Mouse (Mus musculus) cerebellum, postnatal 4 days (tissue): ENCODE results near the gene Psmd8.
A peak's percentile ranks its signal among the peaks of the same experiment; 100 is the strongest.
"Not testable (repeated sequence)": the region's sequence is repeated elsewhere in the genome, so short reads cannot be mapped to it uniquely, and the experiment has no call there.

Experiments
- DNase-seq, 2 experiments: peaks; one replicate each; pipeline ENCODE4 v3.0.0; 2022; ENCODE audit warnings: low spot score in 2 of 2, mixed read lengths in 1 of 2

Psmd8 gene

DNA sequence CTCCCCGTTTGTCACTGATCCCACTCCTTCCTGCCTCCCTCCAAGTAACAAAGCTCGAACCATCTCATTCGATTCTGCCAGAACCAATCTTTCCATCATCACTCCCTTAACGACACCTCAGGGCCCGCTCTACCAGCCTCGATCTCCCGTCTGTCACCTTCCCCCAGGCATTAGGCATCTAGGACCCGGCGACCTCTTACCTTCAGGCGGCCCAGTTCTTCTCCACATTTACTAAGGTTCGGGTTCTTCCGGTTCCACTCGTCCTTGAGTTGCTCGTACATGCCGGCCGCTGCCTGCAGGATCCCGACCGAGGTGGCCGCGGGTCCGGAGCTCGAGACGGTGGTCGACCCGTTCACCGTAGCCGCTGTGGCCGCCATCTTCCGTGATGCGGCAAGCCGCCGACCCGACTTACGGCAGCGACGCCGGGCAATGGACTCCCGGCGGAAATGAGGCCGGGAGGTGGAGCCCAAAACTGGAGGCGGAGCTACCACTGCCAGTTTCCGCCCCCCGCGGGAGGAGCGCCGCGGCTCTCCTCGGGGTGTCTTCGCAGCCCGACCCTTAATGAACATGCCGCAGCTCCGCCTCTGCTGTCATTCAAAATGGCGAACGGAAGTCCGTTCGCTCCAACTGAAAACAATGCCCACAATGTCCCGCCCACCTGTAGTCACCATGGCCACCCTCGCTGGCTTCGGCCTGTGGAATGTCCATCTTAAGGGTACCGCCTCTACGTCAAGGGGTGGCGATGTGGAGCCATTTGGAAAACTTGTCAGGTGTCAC is at the start of gene Psmd8:
Gene Psmd8 (minus strand): TSS at position 625 of the 777 bp plus-strand sequence.
- DNase-seq: peak; percentile 84 to 95

DNA sequence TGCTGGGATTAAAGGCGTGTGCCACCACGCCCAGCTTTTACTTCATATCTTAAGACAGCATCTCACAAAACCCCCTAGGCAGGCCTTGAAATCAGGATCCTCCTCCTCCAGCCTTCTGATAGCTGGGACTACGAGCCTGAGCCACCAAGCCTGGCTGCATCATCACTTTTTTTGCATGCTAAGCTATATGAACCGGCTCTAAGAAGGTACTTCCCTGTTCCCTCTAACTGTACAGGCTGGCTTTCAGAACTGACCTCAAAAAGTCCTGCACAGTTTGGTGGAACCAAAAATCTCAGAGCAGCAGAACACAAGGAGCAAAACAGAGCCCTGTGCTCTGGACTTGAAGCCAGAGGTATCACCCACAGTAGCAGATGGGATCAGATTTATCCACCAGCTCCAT is 47.7 kb upstream of the Psmd8 start:
- DNase-seq: no peak

DNA sequence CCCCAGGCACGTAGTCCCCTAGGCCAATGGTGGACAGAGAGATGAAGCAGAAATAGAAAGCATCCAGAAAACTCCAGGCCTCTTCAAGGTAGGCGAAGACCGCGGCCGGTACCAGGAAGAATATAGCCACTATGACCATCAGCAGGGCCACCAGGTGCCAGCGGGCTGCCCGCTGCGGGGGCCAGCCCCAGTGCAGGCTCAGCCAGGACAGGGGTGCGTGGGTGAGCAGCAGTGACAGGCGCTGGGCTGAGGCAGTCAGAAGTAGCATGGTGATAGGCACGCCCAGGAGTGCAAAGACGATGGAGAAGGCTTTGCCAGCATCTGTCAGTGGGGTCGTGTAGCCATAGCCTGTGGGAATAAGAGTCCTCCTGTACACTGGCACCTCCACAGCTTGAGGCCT is 45.0 kb upstream of the Psmd8 start:
- DNase-seq: no peak

DNA sequence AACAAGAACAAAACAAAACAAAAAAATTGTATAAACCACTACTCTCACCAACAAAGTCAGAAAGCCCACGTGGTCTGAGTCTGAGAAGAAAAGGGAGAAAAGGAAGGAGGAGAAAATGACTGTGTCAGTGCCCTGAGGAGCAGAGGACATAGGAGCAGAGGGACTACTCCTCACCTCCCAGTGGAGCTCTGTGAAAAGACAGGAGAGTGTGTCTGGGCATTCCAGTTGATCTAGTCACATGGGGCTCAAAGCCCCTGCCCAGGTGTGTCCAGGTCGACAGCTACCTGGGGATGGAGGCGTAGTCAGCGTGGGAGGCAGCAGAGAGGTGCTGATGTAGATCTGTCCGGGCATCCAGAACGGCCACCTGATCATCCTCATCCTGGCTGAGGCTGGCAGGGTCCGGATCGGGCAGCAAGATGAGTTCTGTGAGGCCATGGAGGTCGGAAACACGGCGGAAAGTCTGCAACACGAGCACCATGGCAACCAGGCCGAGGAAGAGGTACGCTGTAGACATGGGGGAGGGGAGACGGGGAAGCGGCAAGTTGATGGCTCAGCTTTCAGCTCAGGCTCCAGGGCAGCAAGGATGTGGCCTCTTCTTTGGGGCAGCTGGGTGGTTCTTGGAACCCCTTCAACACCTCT is 44.4 kb upstream of the Psmd8 start:
- no peak for DNase-seq

DNA sequence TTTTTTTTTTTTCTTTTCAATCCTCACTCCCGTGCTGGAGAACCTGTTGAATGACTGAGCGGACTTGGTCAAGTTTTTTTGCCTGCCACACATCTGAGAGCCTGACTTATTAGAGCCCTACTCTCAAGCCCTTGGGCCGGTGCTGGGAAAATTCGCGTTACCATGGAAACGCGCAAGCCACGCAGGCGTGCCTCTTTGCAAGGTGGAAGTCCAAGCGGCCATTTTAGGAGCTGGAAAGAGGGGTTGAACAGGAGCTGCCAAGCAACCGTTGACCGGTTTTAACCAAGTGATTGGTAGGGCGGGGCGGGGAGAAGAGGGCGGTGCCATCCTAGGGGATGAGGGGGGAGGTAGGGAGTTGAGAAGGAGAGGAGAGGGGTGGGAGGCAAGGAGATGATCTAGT is 34.3 kb upstream of the Psmd8 start:
- peak in 1 of 2 experiments; percentile 5 for DNase-seq

DNA sequence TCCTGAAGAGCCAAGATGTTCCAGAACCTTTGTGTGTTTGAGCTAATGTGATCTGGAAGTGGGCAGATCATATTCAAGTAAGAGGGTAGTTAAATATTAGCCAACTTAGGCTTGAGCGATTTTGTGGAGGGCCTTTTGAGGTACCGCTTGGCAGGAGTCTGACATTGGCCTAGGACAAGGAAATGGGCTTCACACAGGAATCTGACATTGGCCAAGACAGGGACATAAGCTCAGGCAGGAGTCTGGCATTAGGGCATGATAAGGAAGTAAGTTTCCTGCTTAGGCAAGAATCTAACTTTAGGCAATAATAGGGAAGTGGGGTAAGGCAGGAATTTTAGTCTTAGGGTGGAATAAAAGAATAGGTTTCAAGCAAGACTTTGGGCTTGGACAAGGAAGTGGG is 33.7 kb upstream of the Psmd8 start:
- no peak for DNase-seq

DNA sequence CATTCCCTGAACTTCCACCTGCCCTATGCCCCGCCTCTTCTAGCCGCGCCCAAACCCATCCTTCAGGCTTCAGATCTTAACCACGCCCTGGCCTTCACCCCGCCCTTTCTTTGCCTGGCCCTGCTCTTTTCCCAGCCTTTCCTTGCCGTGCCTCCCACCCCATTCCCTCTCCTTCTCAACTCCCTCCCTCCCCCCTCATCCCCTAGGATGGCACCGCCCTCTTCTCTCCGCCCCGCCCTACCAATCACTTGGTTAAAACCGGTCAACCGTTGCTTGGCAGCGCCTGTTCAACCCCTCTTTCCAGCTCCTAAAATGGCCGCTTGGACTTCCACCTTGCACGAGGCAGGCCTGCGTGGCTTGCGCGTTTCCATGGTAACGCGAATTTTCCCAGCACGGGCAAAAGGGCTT is 33.2 kb upstream of the Psmd8 start, which contains the start of gene Catsperg1:
Gene Catsperg1 (minus strand): TSS at position 361 of the 408 bp plus-strand sequence.
- DNase-seq: peak in 1 of 2 experiments; percentile 51

DNA sequence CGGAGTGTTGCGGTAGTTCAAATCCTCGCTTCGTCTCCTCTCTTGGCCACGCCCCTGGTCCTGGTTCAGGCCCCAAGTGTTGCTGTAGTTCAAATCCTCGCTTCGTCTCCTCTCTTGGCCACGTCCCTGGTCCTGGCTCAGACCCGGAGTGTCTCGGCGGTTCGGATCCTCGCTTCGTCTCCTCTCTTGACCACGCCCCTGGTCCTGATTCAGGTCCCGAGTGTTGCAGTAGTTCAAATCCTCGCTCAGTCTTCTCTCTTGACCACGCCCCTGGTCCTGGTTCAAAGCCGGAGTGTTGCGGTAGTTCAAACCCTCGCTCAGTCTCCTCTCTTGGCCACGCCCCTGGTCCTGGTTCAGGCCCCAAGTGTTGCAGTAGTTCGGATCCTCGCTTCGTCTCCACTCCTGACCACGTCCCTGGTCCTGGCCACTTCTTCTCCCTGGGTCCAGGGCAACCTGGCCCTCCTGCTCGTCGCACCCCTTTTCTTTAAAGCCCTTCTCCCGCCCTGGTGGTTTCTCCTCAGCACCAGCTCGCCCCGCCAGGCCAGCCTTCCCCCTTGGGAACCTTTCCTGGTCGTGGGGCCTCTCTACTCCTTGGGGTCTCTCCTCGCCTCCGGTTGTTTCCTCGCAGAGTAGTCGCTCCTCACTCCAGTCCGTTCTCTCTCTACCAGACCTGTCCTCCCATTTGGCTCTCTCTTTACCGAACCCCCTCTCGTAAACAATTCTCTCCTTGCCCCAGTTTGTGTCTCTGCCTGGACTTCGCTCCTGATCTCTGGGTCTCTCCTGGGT is 32.5 kb upstream of the Psmd8 start:
- not testable (repeated sequence) for DNase-seq

DNA sequence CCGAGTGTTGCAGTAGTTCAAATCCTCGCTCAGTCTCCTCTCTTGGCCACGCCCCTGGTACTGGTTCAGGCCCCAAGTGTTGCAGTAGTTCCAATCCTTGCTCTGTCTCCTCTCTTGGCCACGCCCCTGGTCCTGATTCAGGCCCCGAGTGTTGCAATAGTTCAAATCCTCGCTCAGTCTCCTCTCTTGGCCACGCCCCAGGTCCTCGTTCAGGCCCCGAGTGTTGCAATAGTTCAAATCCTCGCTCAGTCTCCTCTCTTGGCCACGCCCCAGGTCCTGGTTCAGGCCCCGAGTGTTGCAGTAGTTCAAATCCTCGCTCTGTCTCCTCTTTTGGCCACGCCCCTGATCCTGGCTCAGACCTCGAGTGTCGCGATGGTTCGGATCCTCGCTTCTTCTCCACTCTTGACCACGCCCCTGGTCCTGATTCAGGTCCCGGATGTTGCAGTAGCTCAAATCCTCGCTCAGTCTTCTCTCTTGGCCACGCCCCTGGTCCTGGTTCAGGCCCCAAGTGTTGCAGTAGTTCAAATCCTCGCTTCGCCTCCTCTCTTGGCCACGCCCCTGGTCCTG is 31.8 kb upstream of the Psmd8 start:
- DNase-seq: peak in 1 of 2 experiments; percentile 4

DNA sequence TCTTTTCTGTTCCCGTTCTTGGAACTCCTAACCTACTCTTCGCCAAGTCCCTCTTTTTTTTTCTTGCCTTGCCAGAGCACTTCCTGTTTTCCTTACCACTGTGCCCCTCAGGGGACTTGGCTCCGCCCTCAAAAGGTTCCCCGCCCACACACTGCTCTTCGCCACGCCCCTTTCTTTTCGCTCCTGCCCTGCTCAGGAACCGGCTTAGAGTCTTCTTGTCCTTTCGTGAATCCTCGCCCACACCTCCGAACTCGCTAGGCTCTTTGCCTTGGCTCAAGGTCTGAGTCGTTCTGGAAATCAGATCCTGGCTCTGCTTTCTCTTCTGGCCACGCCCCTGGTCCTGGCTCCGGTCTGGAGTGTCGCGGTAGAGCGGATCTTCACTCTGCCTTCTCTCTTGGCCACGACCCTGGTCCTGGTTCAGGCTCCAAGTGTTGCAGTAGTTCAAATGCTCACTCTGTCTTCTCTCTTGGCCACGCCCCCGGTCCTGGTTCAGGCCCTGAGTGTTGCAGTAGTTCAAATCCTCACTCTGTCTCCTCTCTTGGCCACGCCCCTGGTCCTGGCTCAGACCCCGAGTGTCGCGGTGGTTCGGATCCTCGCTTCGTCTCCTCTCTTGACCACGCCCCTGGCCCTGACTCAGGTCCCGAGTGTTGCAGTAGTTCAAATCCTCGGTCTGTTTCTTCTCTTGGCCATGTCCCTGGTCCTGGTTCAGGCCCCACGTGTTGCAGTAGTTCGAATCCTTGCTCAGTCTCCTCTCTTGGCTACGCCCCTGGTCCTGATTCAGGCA is 31.1 kb upstream of the Psmd8 start:
- peak in 1 of 2 experiments; percentile 49 for DNase-seq

DNA sequence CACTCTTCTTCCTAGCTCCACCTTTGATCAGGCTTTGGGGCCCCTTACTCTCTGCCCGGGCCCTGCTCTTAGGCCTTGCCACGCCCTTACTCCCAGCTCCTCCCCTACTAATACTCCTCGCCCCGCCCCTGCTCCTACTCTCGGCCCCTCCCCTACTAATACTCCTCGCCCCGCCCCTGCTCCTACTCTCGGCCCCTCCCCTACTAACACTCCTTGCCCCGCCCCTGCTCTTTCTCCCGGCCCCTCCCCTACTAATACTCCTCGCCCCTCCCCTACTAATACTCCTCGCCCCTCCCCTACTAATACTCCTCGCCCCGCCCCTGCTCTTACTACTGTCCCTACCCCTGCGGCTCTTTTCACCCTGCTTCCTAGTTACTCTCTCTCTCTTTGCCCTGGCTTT is 30.5 kb upstream of the Psmd8 start:
- not testable (repeated sequence) for DNase-seq

DNA sequence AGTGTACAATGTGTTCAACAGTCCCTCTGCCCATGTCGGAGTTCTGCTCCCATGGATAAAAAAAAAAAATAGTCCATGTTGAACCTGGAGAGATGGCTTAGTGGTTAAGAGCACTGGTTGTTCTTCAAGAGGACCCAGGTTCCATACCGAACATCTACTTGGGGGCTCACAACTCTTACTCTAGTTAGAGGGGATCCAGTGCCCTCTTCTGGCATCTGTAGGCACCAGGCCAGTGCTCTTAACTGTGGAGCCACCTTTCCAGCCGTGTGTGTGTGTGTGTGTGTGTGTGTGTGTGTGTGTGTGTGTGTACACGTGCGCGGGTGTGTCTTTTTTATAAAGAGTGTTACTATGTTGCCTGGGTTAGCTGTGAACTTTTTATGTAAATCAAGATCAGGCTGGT is 22.1 kb upstream of the Psmd8 start:
- no peak for DNase-seq

DNA sequence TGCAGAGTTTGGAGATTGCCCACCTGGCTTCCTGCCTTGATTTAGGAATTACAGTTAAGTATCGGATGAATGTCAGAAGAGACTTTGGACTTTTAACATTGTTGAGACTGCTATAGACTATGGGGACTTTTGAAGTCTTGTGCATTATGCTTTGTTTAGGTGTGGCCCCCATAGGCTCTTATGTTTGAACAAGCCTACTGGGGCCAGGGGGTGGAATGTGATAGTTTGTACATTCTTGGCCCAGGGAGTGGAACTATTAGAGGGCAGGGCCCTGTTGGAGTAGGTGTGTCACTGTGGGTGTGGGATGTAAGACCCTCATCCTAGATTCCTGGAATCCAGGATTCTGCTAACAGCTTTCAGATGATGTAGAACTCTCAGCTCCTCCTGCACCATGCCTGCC is 13.7 kb upstream of the Psmd8 start:
- DNase-seq: not testable (repeated sequence)

DNA sequence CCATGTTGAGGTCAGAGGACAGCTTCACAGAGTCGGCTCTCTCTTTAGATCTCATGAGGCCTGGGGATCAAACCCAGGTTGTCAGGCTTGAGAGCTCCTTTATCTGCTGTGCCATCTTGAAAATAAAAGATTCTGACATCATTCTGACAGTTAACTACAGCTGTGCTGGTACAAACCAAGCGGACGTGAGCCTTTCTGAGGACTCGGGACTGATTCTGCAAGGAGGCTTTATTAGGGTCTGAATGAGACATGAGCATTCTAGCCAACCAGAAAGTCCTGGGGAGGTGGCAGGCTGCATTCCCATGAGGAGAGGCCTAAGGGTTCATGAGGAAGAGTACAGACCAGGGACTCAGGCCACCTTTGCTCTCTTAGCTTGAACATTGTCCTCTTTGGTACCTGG is 822 bp upstream of the Psmd8 start:
- DNase-seq: not testable (repeated sequence)

DNA sequence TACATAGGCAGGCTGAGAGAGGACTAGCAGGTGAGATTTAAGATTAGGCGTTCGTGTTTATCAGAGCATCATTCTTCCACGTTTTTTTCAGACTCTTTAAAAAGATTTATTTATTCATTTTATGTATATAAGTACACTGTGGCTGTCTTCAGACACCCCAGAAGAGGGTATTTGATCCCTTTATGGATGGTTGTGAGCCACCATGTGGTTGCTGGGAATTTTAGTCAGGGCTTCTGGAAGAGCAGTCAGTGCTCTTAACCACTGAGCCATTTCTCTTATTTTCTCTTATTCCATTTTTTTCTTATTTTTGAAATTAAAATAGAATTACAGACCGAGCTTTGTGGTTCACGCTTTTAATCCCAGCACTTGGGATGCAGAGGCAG is 344 bp upstream of the Psmd8 start:
- no peak for DNase-seq

DNA sequence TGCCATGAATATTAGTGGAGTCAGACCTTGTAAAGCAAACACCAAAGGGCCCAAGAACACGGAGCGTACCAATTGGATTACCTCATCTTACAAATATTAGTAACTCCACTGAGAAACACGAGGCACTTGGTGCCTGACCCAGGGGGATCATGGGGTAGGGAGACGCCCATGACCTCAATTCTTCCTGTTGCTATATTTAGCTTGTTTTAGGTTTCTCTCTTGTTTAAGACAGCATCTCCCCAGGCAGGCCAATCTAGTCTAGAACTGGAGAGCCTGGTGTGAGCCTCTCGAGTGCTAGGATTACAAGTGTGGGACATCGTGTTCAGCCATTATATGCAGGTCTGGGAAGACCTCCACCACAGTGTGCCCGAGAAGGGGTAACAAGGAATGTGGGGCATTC is 1.2 kb downstream of the Psmd8 start:
- DNase-seq: no peak

DNA sequence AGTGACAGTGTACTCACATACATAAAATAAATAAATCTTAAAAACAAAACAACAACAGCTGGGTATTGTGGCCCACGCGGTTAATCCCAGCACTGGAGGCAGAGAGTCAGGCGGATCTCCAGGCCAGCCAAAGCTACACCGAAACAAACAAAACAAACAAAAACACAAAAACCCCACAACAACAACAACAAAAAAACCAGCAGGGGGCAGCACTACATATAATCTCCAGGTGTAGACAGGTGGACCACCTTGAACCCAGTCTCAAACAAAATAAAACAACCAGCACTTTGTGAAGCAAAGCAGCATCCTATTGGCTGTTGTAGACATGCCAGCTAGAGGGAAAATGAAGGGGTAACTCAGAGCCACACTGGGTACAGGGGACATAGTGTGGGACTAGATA is 2.4 kb downstream of the Psmd8 start:
- no peak for DNase-seq

DNA sequence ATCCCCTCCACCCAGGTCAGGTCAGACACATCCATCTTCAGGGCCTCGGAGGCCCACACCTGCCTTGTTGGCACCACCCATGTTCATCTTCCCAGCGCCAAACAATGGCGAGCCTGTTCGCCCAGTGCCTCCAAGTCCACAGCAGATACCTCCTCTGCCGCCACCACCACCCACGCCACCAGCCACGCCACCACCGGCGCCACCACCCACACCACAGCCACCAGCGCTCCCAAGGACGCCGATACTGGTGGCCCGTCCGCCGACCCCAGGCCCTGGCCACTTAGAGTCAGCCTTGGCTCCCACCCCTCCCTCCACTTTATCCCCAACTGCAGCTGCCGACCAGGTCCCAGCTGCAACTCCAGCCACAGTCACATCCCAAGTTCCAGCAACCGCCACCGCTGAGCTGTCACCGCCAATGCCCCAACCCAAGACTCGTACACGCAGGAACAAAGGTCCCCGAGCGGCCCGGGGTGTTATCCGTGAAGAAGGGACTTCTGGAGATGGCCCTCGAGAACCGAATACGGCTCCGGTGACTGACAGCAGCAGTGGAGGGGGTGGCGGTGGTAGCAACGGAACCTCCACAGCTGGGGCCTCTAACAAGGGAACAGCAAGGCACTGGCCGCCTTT is 8.0 kb downstream of the Psmd8 start:
- DNase-seq: no peak

DNA sequence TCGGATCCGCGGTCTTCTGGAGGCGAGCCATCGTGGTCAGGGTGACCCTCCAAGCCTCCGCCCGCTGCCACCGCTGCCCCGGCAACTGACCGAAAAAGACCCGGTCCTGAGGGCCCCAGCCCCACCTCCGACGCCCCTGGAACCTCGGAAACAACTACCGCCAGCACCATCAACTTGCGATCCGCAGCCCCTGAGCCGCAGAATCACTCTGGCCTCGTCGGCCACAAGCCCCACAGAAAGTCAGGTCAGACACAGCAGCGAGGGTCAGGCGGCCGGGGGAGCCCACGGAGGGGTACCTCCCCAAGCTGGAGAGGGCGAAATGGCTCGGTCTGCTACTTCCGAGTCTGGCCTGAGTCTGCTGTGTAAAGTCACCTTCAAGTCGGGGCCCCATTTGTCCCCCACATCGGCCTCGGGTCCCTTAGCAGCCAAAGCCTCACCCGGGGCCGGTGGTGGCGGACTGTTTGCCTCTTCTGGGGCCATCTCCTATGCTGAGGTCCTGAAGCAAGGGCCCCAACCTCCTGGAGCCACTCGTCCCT is 8.9 kb downstream of the Psmd8 start:
- DNase-seq: no peak

DNA sequence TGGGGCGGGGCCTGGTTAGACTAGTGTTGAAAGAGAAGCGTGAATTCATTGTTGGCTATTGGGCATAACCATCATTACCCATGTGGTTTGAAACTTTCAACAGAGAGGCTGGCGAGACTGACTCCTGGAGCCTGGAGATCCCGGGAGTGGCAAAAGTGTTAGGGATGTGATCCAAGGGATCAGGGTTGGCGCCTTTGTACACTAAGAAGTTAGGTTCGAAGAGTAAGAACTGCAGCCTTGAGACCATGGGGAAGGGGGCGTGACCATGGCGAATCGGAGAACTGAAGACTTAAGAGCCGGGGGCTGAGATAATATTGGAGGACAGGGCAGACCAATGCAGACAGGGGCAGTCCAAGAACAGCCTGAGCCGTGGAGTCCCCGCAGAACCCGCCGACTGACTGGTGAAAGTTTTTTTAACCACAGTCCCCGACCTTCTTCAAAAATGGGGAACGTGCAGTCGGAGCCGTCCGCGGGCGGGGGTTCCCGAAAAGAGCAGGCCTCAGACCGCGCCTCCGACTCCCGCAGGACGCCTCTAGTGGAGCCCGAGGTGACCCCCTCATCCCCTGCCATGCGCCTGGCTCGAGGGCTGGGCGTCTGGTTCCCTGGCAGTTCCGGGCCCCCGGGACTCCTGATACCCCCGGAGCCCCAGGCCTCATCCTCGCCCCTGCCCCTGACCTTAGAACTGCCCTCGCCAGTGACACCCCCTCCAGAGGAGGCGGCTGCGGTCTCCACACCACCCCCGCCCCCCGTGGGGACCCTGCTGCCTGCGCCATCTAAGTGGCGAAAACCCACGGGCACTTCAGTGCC is 9.5 kb downstream of the Psmd8 start:
- DNase-seq: no peak
